Mouse (Mus musculus): Measurements from ENCODE around the gene Dlg1.

The Dlg1 gene

GRCm38 (mm10) chr16:31905891-31906825 is 242.9 kb downstream of the Dlg1 start:
- DNase-seq (ENCODE audit: low read depth), result no peak

DNA sequence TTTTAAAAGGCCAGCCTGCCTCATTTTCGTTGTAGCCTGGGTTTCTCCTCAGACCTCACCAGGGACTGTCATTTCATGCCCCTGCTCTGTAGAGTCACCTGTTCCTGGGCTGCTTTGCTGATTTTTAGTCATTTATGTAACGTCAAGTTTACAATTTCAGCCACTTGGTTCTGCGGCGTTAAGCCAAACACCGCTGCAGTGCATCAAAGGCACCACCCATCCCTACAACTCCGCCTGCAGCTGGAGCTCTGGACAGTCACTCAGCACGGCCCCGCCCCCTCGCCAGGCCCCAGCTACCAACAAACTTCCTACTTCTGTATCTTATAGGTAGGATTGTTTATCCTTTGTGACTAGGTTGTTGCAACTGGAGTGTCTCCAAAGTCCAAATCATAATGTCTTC is 243.7 kb downstream of the Dlg1 start:
- DNase-seq (ENCODE audit: low read depth), result peak; percentile 15

- no peak for DNase-seq (ENCODE audit: low read depth)
Measured at GRCm38 (mm10) chr16:31908959-31909358, 245.7 kb downstream of the Dlg1 start.

- DNase-seq (ENCODE audit: low read depth), result no peak
Measured at GRCm38 (mm10) chr16:31910281-31910847, 247.1 kb downstream of the Dlg1 start.

DNA sequence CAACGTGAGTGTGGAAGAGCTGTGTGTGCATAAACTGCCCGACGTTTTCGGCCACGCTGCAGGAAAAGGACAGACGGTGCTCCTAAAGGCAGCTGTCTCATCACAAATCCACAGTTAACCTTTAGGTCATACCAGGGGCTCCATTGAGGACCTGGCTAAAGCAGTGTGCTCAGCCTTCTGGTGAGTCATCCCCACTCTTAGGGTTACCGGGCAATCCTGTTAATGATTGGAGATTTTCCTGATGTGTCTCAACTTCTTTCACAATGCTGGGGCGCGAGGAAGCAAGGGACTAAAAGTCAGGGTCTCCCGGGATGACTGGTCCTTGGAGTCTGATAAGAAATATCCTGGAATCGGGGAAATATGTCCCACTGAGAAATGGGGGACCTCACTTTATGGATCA is 254.5 kb downstream of the Dlg1 start:
- no peak for DNase-seq (ENCODE audit: low read depth)

DNA sequence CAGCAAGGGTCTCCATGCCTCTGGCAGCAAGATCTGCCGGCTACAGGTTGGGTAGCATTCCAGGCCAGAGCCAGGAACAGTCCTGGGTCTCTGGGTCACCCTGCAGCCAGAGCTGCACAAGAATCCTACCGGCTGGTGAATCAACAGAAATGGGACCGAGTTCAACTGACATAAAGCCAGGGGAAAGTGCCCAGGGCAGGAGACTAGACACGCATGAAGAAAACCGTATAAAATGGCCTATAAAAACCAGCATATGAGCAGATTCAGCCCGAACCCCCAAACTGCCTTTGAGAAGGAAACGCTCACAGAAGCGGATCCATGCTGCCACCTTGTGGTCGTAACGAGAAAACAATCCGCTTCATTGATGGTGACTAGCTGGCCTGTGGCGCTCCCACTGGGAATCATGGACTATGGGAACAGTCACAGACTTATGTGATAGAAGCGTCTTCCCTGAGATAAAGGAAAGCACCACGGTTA is 255.0 kb downstream of the Dlg1 start:
- DNase-seq (ENCODE audit: low read depth), result peak; percentile 94

GRCm38 (mm10) chr16:31924368-31924767 is 261.1 kb downstream of the Dlg1 start:
- DNase-seq (ENCODE audit: low read depth), result no peak
